Mouse (Mus musculus): Measurements from ENCODE around the gene Tapt1.
"Not testable (repeated sequence)": the region's sequence is repeated elsewhere in the genome, so short reads cannot be mapped to it uniquely, and the experiment has no call there.

The Tapt1 gene
- long read RNA-seq, experiment 1, partial matches to known transcripts, result 1 of 2 reads
- long read RNA-seq, experiment 1, other reads (novel, unspliced or antisense), result 1 of 2 reads
- long read RNA-seq, experiment 2, transcript Tapt1-201 (14 exons, 3,513 nt), result major isoform, 12 of 20 reads
- long read RNA-seq, experiment 2, partial matches to known transcripts, result 4 of 20 reads
- long read RNA-seq, experiment 2, other reads (novel, unspliced or antisense), result 4 of 20 reads

DNA sequence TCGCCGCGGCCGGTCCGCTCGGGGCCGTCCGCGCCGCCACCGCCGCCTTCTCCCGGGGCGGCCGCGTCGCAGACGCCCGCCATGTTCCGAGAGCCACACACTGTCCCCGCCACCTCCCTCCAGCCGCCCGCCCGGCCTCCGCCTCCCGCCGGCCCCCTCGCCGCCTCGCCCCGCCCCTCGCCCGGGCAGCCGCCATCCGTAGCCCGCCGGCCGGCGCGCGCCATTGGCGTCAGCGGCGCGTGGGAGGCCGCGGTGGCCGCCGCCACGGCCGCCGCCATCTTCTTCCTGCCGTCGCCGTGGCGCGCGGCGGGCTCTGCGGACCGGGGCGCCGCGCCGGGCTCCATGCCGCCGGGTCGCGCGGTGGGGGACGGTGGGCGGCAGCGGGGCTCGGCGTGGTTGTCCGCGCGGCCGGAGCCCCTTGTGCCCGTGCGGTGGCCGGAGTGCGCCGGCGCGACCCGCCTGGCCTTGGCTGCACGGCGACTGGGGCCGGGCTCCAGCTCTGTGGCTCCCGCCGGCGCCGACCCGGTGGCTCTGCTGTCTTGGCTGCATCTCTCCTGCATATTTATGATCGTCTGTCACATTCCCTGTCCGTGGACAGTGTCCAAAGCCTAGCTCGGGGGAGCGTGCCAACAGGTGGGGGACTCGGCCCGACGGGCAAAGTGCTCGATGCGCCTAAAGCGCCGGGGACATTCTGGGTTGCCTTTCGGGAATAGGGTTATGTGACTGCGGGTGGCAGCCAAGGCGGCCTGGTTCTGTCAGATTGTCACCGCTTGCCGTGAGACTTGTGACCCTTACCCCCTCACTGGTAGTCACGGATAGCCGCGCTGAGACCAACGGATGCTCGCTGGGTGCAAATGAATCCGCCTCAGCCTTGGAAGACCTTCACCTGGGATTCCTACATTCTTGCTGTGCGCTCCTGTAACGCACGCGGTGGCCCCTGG lies at the start of gene Tapt1:
Tapt1 (minus strand) TSS at position 106 of the 941 bp plus-strand sequence.
- intact Hi-C loops (cut with DNase I), result no loop called here

DNA sequence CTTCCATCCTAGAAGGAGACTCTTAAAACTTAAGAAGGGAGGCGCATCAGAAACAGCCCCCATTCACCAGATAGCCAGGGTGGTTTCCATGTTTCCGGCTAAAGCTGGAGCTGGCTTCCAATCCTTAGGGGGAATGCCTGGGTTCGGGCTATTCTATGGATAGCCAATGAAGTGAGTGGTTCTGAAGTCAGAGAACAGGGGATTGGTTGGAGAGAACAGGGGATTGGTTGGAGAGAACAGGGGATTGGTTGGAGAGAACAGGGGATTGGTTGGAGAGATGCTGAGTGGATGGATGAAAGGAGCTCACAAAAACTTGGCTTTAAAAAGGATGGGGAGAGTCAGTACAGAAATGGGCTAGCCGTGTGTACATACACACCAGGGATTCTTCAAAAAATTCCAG lies 45.1 kb upstream of the Tapt1 start:
- intact Hi-C loops (cut with DNase I), result loop anchor here (5.0 to 10.0 kb wide), 2 partner anchors 104 to 377 kb away; no protein-coding TSS in a partner anchor

DNA sequence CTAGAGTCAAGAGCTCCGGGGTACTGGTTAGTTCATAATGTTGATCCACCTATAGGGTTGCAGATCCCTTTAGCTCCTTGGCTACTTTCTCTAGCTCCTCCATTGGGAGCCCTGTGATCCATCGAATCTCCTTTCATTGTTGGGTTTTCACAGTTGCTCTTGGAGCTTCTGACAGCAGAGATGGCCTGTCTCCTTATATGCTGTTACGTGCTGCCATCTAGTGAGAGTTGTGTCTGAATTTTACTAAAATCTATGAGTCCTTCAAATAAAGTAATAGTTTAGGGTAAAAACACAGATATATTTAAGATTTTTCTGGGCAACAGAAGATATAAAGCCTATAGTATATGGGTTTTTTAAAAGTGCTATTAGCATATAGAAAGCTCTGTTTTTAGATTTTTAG lies 42.1 kb upstream of the Tapt1 start:
- intact Hi-C loops (cut with DNase I), result not testable (repeated sequence)

DNA sequence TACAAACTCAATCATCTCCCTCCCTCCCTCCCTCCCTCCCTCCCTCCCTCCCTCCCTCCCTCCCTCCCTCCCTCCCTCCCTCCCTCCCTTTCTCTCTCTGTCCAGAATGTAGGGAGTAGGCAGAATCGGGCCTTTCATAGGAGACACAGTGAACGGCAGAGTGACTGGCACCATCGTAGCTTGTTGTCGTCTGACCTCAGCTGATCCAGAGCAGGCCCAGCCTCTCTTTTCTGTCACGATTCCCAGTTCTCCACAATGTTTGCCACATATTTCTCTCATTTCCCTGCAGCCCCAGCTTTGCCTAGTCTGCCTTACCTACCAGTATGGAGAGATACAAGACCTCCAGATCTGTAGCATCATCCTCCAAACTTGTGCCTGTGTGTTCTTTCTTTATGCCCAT lies 35.3 kb upstream of the Tapt1 start:
- intact Hi-C loops (cut with DNase I), result no loop called here

DNA sequence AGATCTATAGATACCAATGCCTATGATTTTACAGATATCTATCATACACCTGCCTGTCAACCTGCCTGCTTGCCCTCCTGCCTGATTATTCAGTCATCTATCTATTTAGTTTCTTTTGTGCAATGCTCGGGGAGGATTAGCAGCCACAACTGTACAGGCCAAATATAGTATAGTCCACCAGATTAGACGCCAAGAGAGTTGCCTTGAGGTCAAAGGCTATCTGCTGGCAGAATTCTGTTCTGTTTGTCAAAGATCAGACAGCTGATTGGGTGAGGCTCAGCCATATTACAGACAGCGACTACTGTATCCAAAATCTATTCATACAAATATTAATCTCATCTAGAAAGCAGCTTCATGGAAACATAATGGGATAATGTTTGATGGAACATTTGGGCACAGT lies 34.7 kb upstream of the Tapt1 start:
- intact Hi-C loops (cut with DNase I), result no loop called here

DNA sequence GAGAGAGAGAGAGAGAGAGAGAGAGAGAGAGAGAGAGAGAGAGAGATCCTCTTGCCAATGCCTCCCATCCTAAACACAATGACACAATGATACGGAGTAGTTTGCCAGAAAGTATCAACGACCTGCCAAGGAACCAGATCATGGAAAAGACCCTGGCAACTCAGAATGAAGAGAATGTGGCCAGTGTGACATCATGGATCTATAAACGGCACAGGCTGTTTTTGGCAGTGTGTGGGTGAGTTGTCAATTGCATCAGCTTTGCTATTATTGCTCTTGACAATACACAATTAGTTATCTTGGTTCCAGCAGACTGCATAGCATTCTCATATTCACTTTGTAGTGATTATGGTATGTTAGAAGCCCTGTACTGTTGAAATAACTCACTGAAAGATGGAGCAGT lies 33.3 kb upstream of the Tapt1 start:
- intact Hi-C loops (cut with DNase I), result no loop called here

DNA sequence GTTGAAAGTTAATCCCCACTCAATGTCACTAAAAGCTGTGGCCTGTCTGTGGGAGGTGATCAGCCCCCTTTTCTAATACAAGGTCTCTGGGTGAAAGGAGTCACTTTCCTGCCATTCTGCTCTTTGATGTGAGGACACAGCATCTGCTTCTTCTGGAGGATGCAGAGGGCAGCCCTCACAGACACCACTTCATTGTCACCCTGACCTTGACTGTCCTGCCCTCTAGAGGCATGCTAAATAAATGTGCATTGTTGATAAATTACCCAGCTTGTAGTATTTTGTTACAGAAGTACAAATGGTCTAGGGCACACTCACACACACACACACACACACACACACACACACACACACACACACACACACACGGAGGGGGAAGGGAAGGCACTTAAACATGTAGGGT lies 31.7 kb upstream of the Tapt1 start:
- intact Hi-C loops (cut with DNase I), result no loop called here

DNA sequence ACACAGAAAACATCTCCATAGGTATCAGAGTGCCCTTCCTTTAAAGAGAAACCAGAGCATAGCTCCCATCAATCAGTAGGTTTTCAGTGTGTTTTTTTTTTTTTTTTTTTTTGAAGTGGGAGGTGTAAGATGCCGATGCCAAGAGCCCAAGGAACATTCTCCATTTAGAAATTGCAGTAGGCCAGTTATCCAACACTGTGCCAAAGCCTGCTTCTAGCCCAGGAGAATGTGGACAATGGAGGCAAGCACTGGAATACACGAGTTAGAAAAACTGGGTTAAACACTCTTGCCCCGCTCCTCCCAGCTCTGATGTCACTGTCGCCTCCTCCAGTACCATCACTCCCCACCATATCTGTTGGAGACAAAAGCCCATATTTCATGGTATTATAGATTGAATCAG lies 31.0 kb upstream of the Tapt1 start:
- intact Hi-C loops (cut with DNase I), result no loop called here

DNA sequence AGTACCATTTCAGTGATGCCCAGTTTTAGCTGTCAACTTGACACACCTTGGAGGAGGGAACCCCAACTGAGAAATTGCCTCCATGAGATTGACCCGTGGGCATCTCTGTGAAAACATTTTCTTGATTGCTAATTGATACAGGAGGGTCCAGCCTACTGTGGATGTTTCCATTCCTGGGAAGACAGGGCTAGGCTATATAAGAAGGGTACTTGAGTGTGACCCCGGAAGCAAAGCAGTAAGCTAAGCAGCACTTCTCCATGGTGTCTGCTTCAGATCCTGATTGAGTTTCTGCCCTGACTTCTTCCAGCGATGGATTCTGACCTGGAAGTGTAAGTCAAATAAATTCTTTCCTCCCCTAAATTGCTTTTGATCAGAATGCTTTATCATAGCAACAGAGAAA lies 30.1 kb upstream of the Tapt1 start:
- intact Hi-C loops (cut with DNase I), result no loop called here

DNA sequence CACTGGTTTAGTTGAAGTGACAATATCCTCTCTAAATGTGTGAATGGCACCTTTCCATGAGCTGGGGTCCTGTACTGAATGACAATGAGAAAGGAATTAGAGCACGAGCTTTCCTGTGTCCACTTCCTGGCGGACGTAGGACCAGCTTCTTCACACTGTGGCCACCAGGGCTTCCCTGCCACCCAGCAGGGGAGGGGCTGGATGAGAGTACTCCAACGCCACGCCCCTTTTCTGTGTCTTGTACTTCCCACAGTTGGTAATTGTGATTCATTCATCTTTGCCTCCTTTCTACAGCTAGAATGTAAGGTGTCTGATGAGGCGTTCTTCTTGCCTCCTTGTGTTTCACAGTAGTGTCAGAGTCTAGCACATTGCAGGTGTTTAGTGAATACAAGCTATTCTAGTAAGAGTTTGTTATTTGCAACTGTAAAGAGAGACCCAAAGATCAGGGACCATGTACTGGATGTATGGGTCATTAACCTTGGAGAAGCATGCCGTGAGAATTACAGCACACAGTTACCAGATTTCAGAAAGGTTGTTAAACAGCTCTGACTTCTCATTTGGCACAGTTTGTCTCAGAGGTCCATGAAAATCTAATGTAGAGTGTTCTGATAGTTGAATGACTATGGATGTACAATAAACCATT lies 29.5 kb upstream of the Tapt1 start:
- intact Hi-C loops (cut with DNase I), result no loop called here

DNA sequence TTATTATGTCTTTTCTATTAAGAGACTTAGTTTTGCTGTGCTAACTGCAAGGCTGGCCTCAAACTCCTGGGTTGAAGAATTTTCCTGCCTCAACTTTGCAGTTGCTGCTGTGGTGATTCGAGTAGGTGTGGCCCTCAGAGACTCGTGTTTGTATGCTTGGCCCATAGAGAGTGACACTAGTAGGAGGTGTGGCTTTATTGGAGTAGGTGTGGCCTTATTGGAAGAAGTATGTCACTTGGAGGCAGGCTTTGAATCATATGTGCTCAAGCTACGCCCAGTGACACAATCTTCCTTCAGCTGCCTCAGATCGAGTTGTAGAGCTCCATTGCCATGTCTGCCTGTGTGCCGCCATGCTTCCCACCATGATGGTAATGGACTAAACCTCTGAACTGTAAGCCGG lies 27.0 kb upstream of the Tapt1 start:
- intact Hi-C loops (cut with DNase I), result no loop called here

DNA sequence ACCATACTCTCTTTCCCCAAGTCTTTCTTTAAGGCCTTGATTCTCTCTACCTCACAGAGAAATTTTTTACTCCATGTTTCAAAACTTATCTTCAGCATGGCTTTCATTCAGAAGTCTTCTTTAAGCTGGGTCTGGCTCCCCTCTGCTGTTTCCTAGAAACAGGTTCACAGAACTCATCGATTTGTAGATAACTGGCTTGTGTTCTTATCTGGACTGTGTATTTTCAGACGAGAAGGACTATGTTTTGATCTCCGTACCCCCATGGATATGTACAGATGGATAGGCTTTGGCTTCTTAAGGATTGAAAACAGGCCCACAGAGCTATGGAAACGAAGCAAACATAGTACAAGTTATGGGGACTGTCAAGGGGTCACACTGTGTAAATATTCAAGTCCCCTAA lies 26.0 kb upstream of the Tapt1 start:
- intact Hi-C loops (cut with DNase I), result no loop called here

DNA sequence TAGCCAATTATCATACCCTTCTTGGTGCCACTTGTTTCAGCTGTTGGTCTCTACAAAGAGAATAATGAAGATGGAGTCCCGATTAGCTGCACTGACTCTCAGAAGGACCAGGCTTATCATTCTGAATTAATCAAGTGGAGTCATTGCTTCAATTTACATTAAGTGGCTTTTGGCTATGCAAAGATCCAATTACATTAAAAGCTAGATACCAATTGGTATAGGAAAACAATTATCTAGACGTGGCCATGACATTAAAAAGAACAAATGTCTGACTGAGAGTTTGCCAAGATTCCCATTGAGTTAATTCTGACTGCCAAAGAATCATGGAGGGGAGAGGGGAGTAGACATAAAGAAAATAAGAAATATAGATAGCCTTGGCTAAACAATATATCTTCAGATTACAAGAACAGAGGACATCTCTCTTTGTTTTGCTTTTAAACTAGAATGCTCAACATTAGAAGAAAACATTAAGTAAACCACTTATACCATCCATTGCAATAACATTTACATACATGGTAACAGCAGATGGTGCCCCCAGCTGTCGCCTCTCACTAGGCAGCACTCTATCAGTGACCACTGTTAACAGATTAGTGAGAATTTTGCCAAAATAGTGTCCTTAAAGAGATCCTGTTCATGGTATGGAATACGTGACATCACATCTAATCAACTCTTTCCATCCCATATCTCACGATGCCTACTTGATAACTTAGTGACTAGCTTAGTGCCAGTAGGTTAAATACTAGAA lies 24.0 kb upstream of the Tapt1 start:
- intact Hi-C loops (cut with DNase I), result no loop called here

DNA sequence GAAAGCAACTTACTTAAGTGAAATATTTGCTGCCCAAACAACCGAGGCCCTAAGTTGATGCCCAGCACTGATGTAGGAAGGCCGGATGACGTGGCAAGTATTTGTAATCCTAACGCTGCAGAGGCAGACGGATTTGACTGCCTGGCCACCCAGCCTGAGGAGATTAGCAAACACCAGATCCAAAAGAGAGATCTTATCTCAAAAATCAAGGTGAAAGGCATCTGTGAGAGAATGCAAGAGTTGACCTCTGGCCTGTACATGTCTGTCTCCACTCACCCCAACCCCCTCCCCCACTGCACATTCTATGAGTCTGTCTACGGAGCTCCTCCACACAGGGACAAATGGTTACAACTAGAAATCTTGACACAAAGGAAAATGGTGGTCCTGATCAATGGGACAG lies 22.9 kb upstream of the Tapt1 start:
- intact Hi-C loops (cut with DNase I), result no loop called here

DNA sequence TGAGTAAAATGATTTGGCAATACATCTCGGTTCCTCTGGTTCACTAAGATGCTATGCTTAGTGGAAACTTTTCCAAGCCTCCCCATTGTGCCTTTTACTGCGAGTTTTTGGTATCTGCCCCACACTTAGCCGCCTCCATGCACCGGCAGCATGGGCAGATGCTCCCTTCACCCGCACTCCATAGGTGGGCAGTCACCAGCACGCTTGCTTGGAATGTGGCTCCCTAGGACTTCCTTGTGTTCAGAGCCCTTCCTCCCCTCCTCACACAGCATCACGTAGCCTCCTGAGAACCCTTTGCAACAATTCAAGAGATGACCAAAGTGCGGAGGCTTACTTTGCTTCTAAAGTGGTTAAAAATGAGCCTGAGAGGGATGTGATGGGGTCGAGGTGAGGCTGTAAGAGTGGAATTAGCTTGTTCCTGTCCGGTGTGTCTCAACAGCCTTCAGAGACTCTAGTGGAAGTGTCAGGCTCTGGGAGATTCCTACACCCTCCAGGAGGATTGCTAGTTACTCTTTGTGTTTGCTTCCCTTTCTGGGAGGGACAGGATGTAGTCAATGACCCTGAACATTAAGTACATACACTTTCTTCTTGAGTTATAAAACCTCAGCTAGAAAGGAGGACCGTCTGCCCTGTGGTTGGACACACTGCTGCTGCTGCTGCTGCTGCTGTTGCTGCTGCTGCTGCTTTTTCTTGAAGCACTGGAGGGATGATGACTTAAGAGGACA lies 20.2 kb upstream of the Tapt1 start:
- intact Hi-C loops (cut with DNase I), result no loop called here

DNA sequence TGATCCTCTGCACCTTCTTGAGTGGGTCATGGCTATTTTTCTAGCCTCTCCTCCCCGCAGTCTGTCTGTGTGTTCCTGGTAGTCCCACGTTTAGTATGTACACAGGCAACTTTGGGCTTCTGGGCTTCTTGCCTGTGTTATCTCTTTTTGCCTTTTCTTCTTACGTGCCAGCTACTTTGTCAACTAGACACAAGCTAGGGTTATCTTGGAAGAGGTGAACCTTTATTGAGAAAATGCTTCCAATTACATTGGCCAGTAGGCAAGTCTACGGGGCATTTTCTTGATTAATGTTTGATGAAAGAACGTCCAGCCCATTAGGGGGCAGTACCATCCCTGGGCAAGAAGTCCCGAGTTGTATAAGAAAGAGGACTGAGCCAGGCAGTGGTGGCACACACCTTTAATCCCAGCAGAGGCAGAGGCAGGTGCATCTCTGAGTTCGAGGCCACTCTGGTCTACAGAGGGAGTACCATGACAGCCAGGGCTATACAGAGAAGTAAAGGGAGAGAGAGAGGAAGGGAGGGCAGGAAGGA lies 18.5 kb upstream of the Tapt1 start:
- intact Hi-C loops (cut with DNase I), result no loop called here

DNA sequence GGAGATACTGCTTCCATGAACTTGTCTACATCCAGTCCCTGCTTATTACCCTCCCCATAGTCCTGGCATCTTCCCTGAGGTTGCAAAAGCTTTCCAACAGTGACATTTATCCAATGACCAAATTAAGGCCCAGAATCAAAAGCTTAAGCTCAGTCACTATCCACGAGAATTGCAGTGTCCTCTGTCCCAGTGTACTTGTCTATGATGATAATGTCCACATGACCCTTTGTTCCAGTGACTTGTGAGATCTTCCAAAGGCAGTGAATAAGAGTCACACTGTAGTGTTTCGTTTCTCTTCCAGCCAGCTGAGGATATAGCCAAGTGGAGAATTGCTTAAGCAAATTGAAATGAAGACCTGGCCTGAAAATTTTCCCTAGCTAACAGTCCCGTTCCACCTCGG lies 16.4 kb upstream of the Tapt1 start:
- intact Hi-C loops (cut with DNase I), result no loop called here

DNA sequence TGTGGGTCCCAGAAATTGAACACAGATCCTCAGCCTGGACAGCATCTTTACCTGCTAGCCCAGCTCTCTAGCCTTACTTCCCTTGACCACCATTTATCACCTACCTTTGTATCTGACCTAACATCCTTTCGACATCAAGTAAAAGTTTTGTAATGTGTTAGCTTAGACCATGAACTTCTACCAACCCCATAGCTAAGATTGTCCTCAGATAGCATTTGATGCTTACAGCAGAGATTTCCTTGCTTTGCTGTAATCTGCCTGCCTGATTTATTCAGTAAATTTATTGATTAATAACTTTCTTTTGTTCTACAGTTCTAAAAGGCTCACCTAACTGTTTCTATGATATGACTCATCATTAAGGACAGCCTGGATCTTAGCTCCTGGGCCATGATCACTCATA lies 15.3 kb upstream of the Tapt1 start:
- intact Hi-C loops (cut with DNase I), result no loop called here

DNA sequence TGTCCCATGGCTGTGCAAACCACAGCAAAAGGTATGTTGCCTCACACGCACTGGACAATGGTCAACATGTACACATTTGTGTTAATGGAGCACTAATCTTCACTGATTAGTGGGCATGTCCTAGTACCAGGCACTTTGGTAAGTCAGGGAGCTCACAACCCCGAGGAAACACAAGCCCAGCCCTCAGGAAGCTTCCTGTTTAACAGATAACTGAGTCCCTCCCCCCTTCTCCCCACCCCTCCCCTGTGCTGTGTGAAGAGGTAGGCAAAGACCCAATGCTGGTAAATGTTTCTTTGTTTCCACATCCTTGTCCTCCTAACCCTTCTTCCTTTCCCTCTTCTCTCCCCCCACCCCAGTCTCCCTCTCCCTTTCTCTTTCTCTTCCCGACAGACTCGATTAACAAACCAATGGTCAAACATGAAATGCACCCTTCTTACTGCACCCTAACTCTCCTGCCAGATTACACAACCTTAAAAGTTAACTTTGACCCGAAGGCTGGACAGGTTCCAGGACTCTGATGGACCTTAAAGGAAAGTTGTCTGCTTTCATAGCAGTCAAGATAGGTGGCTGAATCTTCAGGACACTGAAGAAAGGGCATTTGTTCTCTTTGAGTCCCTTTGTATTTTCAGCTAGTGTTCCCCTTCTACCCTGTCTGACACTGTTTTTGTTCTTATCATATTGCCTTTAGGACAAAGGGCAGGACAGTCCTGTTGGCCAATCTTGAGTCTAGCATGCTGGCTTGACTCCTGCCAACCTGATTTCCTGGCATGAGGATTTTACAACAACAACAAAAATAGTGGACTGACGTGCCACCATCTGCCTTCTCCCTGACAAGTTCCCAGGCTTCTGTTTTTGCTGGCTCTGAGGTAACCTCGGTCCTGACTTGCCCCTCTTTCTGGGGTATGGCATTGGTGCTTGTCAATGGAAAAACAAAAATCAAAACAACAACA lies 13.0 kb upstream of the Tapt1 start:
- intact Hi-C loops (cut with DNase I), result no loop called here
